Mouse (Mus musculus) stomach, postnatal 0 days (tissue): ENCODE measurements at regions not wholly inside any gene's neighbourhood (a gene's known extent, or its start where the extent isn't known, plus 50 kb on each side); places are given as distances from the start of the nearest gene placed in this dataset.

Source experiments
- CTCF ChIP-seq: IDR thresholded peaks from 2 replicates; pipeline ENCODE4 v1.5.1; 2016; ENCODE audit warnings: antibody characterized with exemption, low read depth, mild to moderate bottlenecking, moderate library complexity
- EP300 ChIP-seq: optimal IDR thresholded peaks from 2 replicates; pipeline ENCODE3; 2016; ENCODE audit warnings: antibody characterized with exemption

DNA sequence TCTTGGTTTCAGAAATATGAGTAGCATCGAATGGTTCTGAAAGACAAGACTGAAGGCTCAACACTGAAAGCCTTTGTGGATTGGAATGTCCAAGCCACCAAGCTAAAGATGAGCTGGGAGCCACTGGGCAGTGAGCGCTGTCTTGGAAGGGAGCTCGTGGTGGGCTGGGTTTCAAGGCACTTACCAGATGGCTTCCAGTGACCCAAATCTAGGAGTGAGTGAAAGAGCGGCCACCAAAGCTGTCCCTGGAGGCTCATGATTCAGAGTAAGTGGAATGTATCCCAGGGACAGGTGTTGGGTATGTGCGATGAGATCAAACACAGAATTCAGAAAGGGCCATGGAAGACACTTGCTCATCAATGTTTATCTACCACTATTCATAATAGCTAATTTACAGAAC is 68.5 kb upstream of the Map4k3 start:
- no peak for TF ChIP-seq CTCF
- no peak for TF ChIP-seq EP300
